Mouse (Mus musculus): ENCODE data around the gene Gm42906.

DNA sequence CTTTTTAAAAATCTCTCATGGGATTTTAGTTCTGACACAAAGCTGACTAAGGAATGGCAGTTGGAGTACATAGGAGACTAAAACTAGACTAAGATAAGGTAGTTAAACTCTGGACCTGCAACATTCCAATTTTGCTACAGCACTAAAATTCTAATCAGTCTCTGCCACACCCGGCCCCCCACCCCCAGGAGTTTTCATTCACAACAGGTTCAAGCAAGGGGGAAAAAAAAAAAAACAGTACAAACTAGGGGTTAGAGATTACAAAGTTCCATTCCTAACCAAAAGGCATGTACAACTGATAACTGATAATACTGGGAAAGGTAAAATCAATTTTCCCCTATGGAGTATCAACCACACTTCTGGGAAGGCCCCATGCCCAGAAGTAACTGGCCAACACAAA is 60.6 kb downstream of the Gm42906 start:
- TF ChIP-seq CTCF (conservative IDR thresholded peaks at IDR 0.05; ENCODE audit: insufficient read depth, insufficient read length, low read depth, low read length) (no peak), POLR2A (IDR thresholded peaks at IDR 0.05; ENCODE audit: low read depth, low read length) (no peak)
